Mouse (Mus musculus): ENCODE measurements at regions not wholly inside any gene's neighbourhood (a gene's known extent, or its start where the extent isn't known, plus 50 kb on each side); places are given as distances from the start of the nearest gene placed in this dataset.

DNA sequence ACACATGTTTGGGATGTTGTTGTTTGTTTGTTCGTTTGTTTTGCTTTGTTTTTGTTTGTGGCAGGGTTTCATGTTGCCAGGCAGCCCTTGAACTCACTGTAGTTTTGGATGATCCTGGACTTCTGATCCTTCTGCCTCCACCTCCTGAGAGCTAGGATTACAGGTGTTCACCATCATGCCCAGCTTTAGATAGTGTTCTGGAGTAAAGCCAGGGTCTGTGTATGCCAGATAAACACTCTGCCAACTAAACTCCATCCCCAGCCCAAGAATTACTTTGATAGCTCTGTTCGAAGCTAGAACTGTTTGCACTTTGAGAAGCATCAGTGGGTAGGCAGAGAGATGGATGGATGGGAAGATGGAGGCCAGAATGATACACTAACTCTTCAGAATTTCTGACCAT is 368.0 kb upstream of the Gm10306 start:
- ATAC-seq (no peak), DNase-seq (ENCODE audit: low spot score) (peak; percentile 2)
- Histone ChIP-seq H3K36me3 (ENCODE audit: insufficient read depth, low read length) (no peaks in the 10 kb centered on the region), H3K4me3 (ENCODE audit: low read length) (no peak overlapping the region), H3K9ac (replicated peaks; ENCODE audit: low read length) (no peak overlapping the region), H3K4me2 (ENCODE audit: low read depth, low read length) (no peak overlapping the region), H3K4me1 (ENCODE audit: insufficient read depth, low read length) (no peaks in the 10 kb centered on the region), H3K27ac (no peak overlapping the region), H3K9me3 (ENCODE audit: low read length) (no peaks in the 10 kb centered on the region), H3K27me3 (ENCODE audit: insufficient read depth, low read length) (no peaks in the 10 kb centered on the region)
- 61% methylated on average over 2 of the region's 2 CpGs for WGBS
- TF ChIP-seq CTCF (IDR thresholded peaks at IDR 0.05; ENCODE audit: low read depth) = no peak

DNA sequence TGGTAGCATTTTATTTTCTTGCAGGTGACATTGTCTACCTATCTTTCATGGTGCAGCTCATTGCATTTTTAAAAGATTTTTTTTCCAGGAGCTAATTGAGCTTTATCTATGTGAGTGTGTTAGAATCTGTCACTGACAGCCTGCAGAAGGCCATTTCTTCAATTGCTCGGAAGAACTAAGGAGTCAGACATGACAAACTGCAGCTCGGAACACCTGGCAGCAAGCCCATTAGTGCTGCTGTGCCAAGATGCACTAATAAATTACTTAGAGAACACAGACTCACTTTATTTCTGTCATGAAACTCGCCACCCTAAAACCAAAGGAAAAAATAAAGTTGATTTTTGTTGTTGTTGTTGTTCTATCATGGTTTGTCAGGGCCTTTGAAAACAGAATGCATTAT is 367.5 kb upstream of the Gm10306 start:
- ATAC-seq = 0 out of 2 replicates have a peak, but pooled peaks have one; percentile 40
- WGBS = 25% methylated on average over 3 of the region's 3 CpGs
- no peak for TF ChIP-seq CTCF (IDR thresholded peaks at IDR 0.05; ENCODE audit: low read depth)

DNA sequence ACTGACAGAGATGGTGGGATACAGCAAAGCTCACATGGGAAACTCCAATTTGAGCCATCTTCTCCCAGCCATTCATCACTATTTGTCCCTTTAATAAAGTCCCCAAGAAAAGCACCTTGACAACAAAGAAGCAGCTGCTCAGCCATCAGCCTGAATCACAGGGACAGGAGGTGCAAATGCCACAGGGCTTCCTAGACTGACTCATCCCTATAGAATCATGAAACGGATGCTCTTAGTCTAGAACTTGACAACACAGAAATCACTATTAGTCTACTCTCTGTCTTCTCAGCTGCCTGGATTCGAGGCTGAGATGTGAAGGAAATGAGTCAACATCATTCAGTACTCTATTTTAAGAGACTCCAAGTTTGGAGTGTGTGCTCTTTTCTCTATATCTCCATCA is 365.4 kb upstream of the Gm10306 start:
- ATAC-seq (no peak), DNase-seq (ENCODE audit: low spot score) (no peak)
- Histone ChIP-seq H3K27ac (no peak overlapping the region), H3K9ac (replicated peaks; ENCODE audit: low read length) (no peak overlapping the region), H3K9me3 (ENCODE audit: low read length) (no peaks in the 10 kb centered on the region), H3K4me1 (ENCODE audit: insufficient read depth, low read length) (no peaks in the 10 kb centered on the region), H3K4me3 (ENCODE audit: low read length) (no peak overlapping the region), H3K36me3 (ENCODE audit: insufficient read depth, low read length) (no peaks in the 10 kb centered on the region), H3K27me3 (ENCODE audit: insufficient read depth, low read length) (no peaks in the 10 kb centered on the region), H3K4me2 (ENCODE audit: low read depth, low read length) (no peak overlapping the region)
- 76% methylated on average over 2 of the region's 2 CpGs for WGBS
- no peak for TF ChIP-seq CTCF (IDR thresholded peaks at IDR 0.05; ENCODE audit: low read depth)

More for the DNA sequence above, 367.5 kb upstream of the Gm10306 start:
- no peaks in the 10 kb centered on the region for H3K36me3 ChIP-seq (ENCODE audit: insufficient read depth, low read length)
- H3K4me3 ChIP-seq (ENCODE audit: low read length) = no peak overlapping the region
- no peaks in the 10 kb centered on the region for H3K9me3 ChIP-seq (ENCODE audit: low read length)
- no peaks in the 10 kb centered on the region for H3K27me3 ChIP-seq (ENCODE audit: insufficient read depth, low read length)
- no peak overlapping the region for H3K9ac ChIP-seq (replicated peaks; ENCODE audit: low read length)
- no peaks in the 10 kb centered on the region for H3K4me1 ChIP-seq (ENCODE audit: insufficient read depth, low read length)
- no peak overlapping the region for H3K27ac ChIP-seq
- peak; percentile 82 for DNase-seq (ENCODE audit: low spot score)
- H3K4me2 ChIP-seq (ENCODE audit: low read depth, low read length) = no peak overlapping the region

DNA sequence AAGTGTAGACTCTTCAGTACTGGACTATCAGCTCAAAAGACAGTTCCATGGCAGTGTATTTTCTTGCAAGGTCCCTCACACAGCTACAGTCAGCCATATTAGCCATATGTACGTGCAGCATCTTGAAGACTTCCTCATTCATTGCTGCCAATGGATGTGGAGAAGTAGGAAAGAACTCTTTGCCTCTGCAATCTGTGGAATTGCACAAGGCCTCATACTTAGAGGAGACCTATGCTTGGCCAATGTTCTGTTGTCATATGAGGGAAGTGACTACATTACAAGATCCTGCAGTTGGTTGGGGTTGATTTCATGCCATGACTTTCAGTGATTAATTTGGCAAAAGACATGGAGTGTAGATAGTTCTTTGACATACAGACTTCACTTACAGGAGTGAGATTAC is 340.1 kb upstream of the Gm10306 start:
- no peak for TF ChIP-seq CTCF (IDR thresholded peaks at IDR 0.05; ENCODE audit: low read depth)
- 93% methylated on average over 1 of the region's 1 CpGs for WGBS
- Histone ChIP-seq H3K9me3 (ENCODE audit: low read length) (no peaks in the 10 kb centered on the region), H3K4me3 (ENCODE audit: low read length) (no peak overlapping the region), H3K27me3 (ENCODE audit: insufficient read depth, low read length) (no peaks in the 10 kb centered on the region), H3K36me3 (ENCODE audit: insufficient read depth, low read length) (no peaks in the 10 kb centered on the region), H3K4me1 (ENCODE audit: insufficient read depth, low read length) (no peaks in the 10 kb centered on the region), H3K9ac (replicated peaks; ENCODE audit: low read length) (no peak overlapping the region), H3K4me2 (ENCODE audit: low read depth, low read length) (no peak overlapping the region), H3K27ac (no peak overlapping the region)
- ATAC-seq (no peak), DNase-seq (ENCODE audit: low spot score) (no peak)

DNA sequence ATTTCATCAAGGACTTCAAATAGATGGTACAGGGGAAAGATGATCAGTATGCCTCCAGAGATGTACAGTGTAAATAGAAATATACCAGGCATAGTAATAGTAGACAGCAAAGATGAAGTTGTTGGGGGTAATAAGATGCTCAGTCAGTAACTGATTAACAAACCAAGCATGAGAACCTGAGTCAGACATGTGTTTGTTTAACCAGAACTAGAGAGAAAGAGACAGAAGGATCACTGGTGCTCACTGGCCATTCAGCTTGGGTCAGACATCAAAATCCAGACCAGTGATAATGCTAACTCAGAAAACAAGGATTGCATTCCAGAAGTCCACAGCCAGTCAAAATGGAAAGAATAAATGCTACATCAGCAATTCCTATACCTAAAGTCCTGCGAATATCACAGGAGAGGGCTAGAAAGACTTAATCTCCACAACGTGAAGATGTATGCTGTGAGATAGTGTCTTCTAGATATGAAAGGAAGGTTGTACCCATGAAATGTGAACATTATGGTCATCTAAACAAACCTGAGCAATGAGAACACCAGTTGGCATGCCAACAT is 320.6 kb upstream of the Gm10306 start:
- Histone ChIP-seq H3K4me3 (ENCODE audit: low read length) (no peak overlapping the region), H3K27me3 (ENCODE audit: insufficient read depth, low read length) (no peaks in the 10 kb centered on the region), H3K4me1 (ENCODE audit: insufficient read depth, low read length) (no peaks in the 10 kb centered on the region), H3K27ac (no peak overlapping the region), H3K9ac (replicated peaks; ENCODE audit: low read length) (no peak overlapping the region), H3K36me3 (ENCODE audit: insufficient read depth, low read length) (no peaks in the 10 kb centered on the region), H3K9me3 (ENCODE audit: low read length) (no peaks in the 10 kb centered on the region), H3K4me2 (ENCODE audit: low read depth, low read length) (no peak overlapping the region)
- DNase-seq (ENCODE audit: low spot score) (no peak), ATAC-seq (no peak)
- no peak for TF ChIP-seq CTCF (IDR thresholded peaks at IDR 0.05; ENCODE audit: low read depth)
- 94% methylated on average over 2 of the region's 2 CpGs for WGBS

DNA sequence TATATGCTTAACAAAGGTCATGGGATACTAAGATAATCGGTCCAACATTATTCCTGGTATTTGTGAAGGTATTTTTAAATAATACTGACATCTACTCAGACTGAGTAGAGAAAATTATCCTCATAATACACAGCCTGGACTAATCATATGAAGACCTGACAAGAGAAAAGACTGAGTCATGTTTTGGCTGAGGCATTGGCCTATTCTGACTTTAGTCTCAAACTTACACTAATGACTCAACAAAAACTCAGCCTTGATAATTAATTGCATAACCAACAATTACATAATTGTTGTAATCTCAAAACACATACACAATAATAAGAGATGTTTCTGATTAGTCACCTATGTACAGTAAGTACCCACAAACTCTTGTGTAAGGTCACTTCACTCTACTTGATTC is 300.3 kb upstream of the Gm10306 start:
- Histone ChIP-seq H3K4me1 (ENCODE audit: insufficient read depth, low read length) (no peaks in the 10 kb centered on the region), H3K4me2 (ENCODE audit: low read depth, low read length) (no peak overlapping the region), H3K4me3 (ENCODE audit: low read length) (no peak overlapping the region), H3K9me3 (ENCODE audit: low read length) (no peaks in the 10 kb centered on the region), H3K9ac (replicated peaks; ENCODE audit: low read length) (no peak overlapping the region), H3K27ac (no peak overlapping the region), H3K27me3 (ENCODE audit: insufficient read depth, low read length) (no peaks in the 10 kb centered on the region), H3K36me3 (ENCODE audit: insufficient read depth, low read length) (no peaks in the 10 kb centered on the region)
- DNase-seq (ENCODE audit: low spot score) (no peak), ATAC-seq (no peak)
- no peak for TF ChIP-seq CTCF (IDR thresholded peaks at IDR 0.05; ENCODE audit: low read depth)
- 97% methylated on average over 1 of the region's 1 CpGs for WGBS

DNA sequence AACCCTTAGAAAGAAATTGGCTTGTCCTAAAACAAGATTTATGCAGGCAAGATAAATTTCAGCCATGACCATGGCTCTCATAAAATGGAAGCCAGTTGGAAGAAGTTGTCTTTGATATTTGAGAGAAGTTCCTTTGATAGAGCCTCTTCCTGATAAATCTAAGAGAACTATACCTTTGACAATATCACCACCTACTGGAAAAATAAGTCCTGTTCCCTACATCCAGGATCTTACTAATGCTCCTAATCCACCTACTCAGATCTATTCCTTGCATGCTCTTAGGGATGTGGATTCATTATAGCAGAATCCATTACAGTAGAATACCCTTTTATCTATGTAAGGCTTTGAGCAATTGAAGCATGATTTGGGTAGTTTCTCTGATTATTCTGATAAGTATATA is 295.2 kb upstream of the Gm10306 start:
- no peaks in the 10 kb centered on the region for H3K27me3 ChIP-seq (ENCODE audit: insufficient read depth, low read length)
- H3K9ac ChIP-seq (replicated peaks; ENCODE audit: low read length) = no peak overlapping the region
- ATAC-seq (no peak), DNase-seq (ENCODE audit: low spot score) (peak; percentile 30)
- peak; percentile 50 for TF ChIP-seq CTCF (IDR thresholded peaks at IDR 0.05; ENCODE audit: low read depth)
- no peak overlapping the region for H3K27ac ChIP-seq
- H3K4me3 ChIP-seq (ENCODE audit: low read length) = no peak overlapping the region
- no peaks in the 10 kb centered on the region for H3K36me3 ChIP-seq (ENCODE audit: insufficient read depth, low read length)
- H3K9me3 ChIP-seq (ENCODE audit: low read length) = no peaks in the 10 kb centered on the region
- H3K4me2 ChIP-seq (ENCODE audit: low read depth, low read length) = no peak overlapping the region
- no peaks in the 10 kb centered on the region for H3K4me1 ChIP-seq (ENCODE audit: insufficient read depth, low read length)
